Mouse (Mus musculus) layer of hippocampus, adult 8-10 months (tissue): ENCODE results near the gene Sema3g. TPM values are rescaled to one million over a fixed set of nuclear protein-coding genes. Genes with fewer than 3 reads are reported as not detected.

Experiments
- DNase-seq, 2 experiments: peaks; one replicate each; pipeline ENCODE4 v3.0.0; 2022; ENCODE audit warnings: low spot score in 2 of 2
- total RNA-seq, 4 experiments: library from RNA; stranded (reverse); gene quantifications; 2 replicates each; pipeline ENCODE4 v1.2.4; 2022

The Sema3g gene
- total RNA-seq, 4 experiments from 2014 or later: 4.7 to 5.9 (median 5.6) TPM

- DNase-seq: no peak
These were observed 21.7 kb upstream of the Sema3g start for GRCm38 (mm10) chr14:31195968-31196367.

GRCm38 (mm10) chr14:31197547-31198516 is 19.8 kb upstream of the Sema3g start:
- no peak for DNase-seq

- no peak for DNase-seq
These were observed 18.1 kb upstream of the Sema3g start for GRCm38 (mm10) chr14:31199599-31199998.

- DNase-seq: no peak
These were observed 17.6 kb upstream of the Sema3g start for GRCm38 (mm10) chr14:31200038-31200437.

- no peak for DNase-seq
These were observed 12.8 kb upstream of the Sema3g start for GRCm38 (mm10) chr14:31204844-31205243.

GRCm38 (mm10) chr14:31205244-31205561 is 12.5 kb upstream of the Sema3g start:
- DNase-seq: no peak

GRCm38 (mm10) chr14:31205562-31206467 is 11.8 kb upstream of the Sema3g start:
- DNase-seq: peak in 1 of 2 experiments; percentile 38

GRCm38 (mm10) chr14:31206472-31206981 is 11.1 kb upstream of the Sema3g start:
- peak; percentile 91 to 93 for DNase-seq

GRCm38 (mm10) chr14:31207070-31207830 is 10.4 kb upstream of the Sema3g start:
- DNase-seq: no peak

- DNase-seq: no peak
These were observed 9.6 kb upstream of the Sema3g start, which contains the start of gene Tnnc1 for GRCm38 (mm10) chr14:31208084-31208483. Tnnc1 (plus strand) TSS chr14:31208312.

- no peak for DNase-seq
These were observed 8.5 kb upstream of the Sema3g start for GRCm38 (mm10) chr14:31209133-31209557.

GRCm38 (mm10) chr14:31211854-31212253 is 5.8 kb upstream of the Sema3g start:
- DNase-seq: no peak

GRCm38 (mm10) chr14:31212499-31212898 is 5.2 kb upstream of the Sema3g start:
- DNase-seq: no peak

- DNase-seq: no peak
These were observed 3.8 kb upstream of the Sema3g start for GRCm38 (mm10) chr14:31213868-31214267.

- DNase-seq: no peak
These were observed 3.0 kb upstream of the Sema3g start for GRCm38 (mm10) chr14:31214684-31215083.

GRCm38 (mm10) chr14:31215157-31216002 is 2.3 kb upstream of the Sema3g start:
- DNase-seq: peak in 1 of 2 experiments; percentile 44

- no peak for DNase-seq
These were observed 814 bp upstream of the Sema3g start, which contains the start of gene Nisch for GRCm38 (mm10) chr14:31216846-31217245. Nisch (minus strand) TSS chr14:31216946.

GRCm38 (mm10) chr14:31226978-31227377 is 9.3 kb downstream of the Sema3g start:
- peak; percentile 48 to 53 for DNase-seq

GRCm38 (mm10) chr14:31228234-31228633 is 10.6 kb downstream of the Sema3g start:
- DNase-seq: no peak

- DNase-seq: no peak
These were observed 12.8 kb downstream of the Sema3g start for GRCm38 (mm10) chr14:31230442-31230841.
